Mouse (Mus musculus): ENCODE results near the gene Gm21861. TPM values are rescaled to one million over a fixed set of nuclear protein-coding genes. Genes with fewer than 3 reads are reported as not detected.
"Not testable (repeated sequence)": the region's sequence is repeated elsewhere in the genome, so short reads cannot be mapped to it uniquely, and the experiment has no call there.

The Gm21861 gene
- polyA plus RNA-seq (2012; rRNA removed): not detected in 2 replicates

DNA sequence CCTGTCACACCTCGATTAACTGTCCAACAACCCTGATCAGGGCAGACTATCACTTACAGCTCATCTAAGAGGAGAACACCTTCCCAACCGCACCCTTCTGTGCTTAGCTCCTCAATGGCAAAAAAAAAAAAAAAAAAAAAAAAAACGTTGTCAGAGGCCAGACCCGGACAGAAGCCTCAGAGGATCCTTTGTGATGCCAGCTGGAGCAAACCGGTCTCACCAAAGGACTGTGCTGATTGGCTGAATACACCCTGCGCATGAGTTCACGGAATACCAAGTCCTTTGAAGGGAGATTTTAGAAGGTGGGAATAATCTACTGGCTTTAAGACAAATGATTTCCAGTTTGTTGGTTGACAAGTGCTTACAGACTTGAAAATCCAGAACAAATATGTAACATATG is at the start of gene Gm21861:
Gm21861 (minus strand) TSS at position 101 of the 400 bp plus-strand sequence.
- not testable (repeated sequence) for H3K4me1 ChIP-seq (ENCODE audit: control insufficient read depth, insufficient read depth, insufficient read length); H3K27me3 ChIP-seq (ENCODE audit: control insufficient read depth, insufficient read depth, low read length); H3K4me3 ChIP-seq (ENCODE audit: extremely low read depth, insufficient read depth, insufficient read length); DNase-seq (ENCODE audit: low read depth in 1 of 2, low spot score in 2 of 2); H3K27ac ChIP-seq (ENCODE audit: insufficient read depth, low read length); H3K36me3 ChIP-seq (ENCODE audit: control insufficient read depth, insufficient read depth, low read length)
- no CpG with 5 or more reads among the region's 7 CpGs for WGBS

All from spleen, adult 2 months (tissue).